Mouse (Mus musculus) retina, embryonic 14.5 days (tissue): ENCODE data around the gene Akap8.
A peak's percentile ranks its signal among the peaks of the same experiment; 100 is the strongest.

ENCODE experiments used
- DNase-seq: peaks from one replicate; pipeline ENCODE4 v3.0.0-alpha.2; 2015; ENCODE audit warnings: low spot score

Akap8 gene

DNA sequence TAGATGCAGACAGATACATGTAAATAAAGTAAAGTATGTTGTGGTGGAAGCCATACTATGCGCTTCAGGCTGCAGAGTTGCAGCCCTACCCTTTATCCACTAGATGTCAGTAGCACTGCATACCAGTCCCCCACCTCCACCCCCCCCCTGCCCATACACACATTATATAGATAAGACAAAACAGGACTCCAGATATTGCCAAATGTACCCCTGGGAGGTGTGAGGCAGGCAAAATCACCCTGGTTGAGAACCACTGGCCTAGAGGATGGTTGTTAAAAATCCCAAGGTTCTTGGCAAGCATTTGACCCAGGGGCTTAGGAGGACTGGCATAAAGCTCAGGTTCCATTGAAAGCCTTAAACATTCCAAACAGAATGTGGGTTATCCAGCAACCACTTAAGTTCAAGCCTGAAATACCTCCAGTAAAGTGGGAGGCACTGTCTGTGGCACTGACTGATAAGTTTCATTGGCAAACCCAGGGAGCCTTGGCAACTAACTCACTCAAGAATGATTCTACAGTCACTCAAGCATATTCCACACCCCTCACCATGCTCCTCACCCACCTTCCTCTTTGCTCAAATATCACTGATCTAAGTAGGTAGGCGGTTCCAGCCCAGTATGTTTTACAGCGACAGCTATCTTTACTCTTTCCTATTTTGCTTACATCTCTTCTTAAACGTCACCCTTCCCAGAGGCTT, 28.1 kb upstream of the Akap8 start:
- peak; percentile 77 for DNase-seq

DNA sequence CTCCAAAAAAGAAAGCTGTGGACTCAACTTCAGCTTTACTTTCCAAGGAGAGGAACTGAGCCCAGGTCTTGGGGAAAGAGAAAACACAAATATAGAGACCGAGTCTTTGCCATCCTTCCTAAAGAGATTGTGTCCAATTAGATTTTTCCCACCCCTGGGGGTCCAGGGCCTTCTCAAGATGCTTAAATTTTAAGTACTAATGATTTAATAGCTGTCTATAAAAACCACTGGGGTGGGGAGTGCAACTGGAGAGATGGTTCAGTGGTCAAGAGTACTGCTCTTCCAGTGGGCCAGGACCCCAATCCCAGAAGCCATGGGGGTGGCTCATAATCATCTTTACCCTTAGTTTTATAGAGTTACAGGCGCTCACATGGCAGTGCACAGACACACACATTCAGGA, 27.4 kb upstream of the Akap8 start:
- no peak for DNase-seq

DNA sequence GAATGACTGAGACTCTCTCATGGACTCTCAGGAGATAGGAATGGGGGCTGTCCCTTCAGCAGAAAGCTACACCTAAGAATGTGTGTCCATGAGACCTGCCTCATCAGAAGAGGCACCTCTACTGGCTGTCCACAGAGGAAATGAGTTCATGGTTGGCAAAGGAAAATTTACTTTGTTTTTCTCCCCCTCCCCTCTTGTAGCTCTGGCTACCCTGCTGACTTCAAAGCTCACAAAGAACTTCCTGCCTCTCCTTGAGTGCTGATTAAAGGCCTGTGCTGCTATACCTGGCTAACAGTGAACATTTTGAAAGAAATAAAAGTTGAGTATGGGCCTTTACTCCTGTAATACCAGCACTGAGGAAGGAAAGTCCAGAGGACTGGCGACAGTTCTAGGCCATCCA, 20.1 kb upstream of the Akap8 start:
- no peak for DNase-seq

DNA sequence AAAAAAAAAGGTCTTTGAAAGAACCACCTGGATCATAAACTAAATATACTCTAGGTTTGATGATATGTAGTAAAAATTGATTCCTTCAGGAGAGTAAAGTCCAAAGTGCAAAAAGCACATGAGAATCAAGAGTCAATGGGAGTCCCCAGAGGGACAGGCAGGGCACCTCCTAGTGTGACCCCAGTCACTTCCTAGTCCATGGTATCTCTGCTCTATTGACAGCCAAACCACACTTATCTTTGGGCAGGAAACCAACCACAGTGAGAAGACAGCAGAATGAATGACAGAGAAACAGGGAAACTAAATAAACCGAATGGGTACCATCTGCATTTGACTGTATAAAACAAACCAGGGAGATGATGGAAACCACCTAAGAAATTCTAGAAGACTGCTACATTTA, 19.1 kb upstream of the Akap8 start:
- DNase-seq, result no peak

DNA sequence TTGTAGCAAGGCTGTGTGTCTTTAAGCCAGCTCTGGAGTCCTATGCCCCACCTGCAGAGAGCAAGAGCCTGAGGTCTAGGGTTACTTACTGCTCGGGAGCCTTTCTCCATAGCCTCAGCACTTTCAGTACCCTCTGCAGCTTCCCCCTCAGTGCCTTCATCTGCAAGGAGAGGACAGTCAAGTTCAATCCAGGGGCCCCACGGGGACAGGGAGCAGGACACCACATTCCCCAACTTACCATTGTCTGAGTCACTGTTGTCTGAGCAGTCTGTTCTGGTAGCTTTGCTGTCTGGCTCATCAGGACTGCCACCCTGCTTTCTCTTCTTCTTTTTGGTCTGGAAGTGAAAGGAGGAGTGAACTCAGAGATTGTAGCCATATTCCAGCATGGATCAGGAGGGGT, 14.8 kb upstream of the Akap8 start:
- no peak for DNase-seq

DNA sequence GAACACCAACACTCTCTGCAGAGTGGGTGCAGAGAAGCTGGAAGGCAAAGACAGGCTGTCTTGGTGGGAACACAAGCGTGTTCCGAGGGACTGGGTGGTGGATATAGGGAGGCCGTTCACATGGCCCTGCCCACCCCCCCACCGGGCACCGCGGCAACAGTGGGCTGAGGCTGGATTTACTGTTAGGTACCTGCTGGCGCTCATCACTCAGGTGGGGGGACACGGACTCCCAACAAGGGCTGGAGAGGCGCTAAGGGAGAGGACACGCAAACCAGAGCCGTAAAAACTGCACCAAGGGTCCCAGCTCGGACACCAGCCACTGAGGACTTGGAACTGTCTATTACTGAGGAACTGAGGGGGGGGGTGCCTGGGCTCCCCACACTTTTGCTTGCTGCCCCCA, 13.9 kb upstream of the Akap8 start:
- DNase-seq, result no peak

DNA sequence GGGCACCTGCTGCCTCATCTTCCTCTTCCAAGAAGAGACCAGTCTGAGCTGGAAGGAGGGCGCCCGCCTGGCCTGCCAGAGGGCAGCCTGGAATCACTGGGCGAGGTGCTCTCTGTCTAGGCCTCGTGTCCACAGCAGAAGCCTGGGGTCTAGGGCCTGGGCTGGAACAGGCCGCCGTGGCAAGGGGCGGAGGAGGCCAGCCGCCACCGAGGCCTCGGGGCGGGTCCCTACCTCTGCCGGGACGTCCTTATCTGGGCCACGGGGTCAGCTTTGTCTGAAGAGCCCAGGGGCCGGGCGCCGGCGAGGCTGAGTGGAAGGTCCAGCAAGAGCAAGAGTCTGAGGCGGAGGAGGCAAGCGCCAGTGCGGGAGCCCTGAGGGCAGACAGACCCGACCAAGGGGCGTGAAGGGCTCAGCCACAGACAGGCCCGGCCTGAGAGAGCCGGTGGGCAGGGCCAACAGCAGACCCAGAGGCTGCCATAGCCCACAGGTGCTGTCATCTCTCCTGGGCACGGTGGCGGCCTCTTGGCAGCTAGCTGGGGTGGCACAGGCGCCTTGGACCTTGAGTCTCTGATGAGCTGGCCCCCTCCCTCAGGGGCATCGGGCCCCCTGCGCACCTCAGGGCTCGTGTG, 12.8 kb upstream of the Akap8 start:
- no peak for DNase-seq

DNA sequence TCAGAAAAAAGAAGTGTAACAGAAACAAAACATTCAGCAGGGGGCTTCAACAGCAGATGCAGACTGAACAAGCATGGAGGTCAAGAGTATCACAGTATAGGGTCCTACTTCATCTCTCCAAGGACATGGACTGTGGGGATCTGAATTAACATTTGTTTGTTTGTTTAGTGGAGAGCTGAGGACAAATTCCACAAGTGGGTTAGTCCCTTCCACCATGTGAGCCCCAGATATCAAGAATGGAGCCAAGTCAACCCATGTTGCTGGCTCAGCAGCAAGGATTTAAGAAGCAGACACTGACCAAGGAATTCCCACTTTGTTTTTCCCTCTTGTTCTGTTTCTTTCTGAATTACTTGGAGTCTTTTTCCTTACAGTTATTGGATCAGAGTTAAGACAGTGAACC, 6.5 kb upstream of the Akap8 start:
- DNase-seq, result no peak

DNA sequence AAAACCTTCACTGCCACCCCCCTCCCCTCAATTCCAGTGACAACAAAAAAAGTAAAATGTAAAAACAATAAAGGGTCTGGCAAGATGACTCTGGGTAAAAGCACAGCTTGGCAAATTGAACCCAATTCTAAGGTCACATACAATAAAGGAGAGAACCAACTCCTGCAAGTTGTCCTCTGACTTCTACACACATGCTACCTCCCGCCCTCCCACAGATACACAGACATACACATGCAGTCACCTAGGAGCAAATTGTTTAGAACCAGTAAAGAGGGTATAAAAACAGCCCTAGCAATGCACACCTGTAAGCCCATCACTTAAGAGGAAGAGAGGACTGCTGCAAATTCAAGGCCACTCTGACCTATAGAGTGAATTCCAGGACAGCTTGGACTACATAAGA, 1.8 kb upstream of the Akap8 start:
- DNase-seq, result no peak

DNA sequence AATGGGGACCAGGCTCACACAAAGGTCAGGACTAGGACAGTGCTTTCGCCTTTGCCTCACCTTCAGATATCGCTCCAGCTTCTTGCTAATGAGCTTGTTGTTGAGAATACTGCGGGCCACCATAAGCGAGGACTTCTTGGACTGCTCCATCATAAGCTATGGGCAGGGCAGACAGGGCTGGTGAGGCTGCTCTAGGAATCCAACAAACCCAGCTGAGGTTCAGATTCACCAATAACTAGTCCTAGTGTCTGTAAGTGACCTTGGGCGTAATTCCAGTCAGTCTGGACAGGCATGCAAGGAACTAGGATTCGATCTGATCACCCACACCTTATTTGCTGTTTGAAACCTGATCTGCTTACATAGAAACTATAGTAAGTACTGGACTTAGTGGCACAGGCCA, 798 bp upstream of the Akap8 start:
- no peak for DNase-seq

DNA sequence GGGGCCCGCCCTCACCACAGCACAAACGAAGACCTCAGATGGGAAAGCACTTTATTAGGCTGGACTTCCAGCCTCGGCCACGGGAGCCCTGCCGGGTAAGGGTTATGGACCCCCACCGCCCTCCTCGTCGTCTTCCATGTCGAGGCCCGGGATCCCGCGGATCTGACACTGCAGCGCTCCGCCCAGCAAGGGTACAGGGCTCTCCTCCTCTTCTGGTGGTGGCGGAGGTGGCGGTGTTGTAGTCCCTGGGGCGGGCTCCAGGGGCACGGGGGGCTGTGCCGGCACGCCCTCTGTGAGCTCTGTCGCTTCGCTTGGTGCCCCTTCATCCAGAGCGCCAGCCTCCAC, 324 bp upstream of the Akap8 start:
- no peak for DNase-seq

DNA sequence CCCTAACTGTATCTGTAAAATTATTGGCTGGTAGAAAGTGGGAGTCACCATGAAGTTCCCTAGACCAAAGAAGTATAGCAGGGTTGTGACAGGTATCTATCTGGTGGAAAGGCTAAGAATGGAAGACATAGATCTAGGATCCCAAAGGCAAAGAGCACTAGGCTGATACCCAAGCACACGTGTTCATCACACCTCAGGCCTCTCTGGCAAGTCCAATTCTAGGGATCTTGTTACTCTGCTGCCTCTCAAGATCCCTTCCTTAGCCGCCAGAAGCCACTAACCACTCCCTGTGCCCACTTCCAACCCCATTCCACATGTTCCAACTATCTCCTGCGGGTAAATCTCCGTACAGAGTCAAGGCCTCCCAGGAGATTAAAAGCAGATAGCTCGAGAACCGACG, 1.1 kb downstream of the Akap8 start:
- no peak for DNase-seq

DNA sequence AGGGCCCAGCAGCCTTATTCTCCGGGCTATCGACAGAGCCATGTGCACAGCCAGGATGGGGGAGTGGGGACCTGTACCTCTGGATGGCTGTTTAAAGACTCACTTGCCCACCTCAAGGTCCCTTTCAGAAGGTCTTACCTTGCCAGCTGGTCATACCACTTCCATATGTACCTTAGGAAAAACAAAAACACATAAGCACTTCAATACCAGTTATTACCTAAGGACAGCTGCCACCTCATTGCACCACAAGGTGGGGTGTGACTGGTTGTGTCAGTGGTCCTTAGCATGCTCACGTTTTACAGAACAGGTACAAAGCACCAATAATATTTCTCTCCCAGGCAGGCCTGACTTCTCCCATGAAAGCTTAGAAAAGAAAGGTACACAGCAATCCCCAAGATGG, 3.3 kb downstream of the Akap8 start:
- DNase-seq, result no peak

DNA sequence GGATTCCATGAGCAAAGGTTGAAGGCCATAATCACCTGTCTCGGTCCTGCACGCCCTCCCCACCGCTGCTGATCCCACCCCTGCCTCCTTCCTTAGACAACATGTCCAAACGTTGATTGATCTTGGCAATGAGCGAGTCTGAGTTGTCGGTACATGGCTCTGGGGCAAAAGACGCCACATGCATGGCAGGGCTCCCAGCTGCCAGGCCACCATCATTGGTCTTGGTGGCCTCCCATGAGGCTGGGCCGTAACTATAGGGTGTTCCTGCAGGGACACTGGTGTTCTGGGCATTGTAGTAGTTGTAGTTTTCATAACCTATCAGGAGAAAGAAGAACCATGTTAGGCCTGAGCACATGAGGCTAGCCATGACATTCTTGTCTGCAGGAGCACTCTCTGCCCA, 4.0 kb downstream of the Akap8 start:
- DNase-seq, result no peak

DNA sequence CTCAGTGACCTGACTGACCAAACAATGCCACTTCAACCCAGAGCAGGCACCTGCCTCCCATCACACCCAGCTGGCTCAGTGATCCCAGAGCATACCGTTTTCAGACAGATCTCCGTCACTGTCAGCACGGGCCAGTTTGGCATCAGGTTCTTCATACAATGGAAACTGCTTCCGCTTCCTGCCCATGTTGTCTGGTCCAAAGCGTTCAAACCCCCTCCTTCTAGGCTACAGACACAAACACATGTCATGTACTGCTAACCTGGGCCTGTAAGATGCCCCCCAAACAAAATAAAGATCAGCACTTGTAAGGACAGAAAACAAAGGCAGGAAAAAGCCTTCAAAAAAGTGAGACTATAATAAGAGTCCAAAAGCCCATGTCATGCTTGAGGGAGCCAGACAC, 5.5 kb downstream of the Akap8 start:
- no peak for DNase-seq

DNA sequence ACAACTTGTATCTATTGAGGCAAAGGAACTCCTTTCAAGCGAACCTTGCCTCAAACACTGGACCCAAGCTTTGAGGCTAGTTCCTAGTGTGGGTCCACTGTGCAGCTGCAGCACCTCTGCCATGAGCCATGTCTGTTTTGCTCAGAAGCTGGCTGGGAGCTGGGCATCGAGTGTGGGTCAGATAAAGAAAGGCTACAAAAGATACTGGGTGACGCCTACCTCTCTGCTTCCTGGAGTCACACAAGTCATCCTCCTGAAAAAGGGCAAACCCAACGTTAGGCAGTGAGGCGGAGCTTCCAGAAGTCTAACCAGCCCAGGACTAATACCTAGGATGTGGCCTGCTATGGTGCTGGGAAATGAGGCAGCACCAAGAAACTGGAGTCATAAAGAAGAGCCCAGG, 7.1 kb downstream of the Akap8 start:
- DNase-seq, result no peak

DNA sequence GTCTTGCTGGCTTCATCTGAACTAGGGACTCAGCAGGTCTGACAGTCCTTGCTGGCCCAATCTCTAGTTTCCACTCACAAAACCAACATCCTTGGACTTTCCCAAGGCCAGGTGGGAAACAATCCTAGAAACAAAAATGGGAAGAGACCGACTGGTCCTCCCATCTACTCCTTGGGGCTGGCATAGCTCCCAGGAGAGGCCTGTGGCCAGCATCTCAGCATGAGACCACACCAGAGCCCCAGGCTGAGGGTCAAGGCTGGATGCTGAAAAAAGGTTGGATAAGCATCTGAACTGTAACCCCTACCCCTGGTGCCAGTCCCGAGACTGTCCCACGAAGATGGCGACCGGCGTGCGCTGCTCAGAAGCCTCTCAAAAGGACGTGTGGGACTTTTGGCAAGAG, 8.2 kb downstream of the Akap8 start:
- DNase-seq, result no peak

DNA sequence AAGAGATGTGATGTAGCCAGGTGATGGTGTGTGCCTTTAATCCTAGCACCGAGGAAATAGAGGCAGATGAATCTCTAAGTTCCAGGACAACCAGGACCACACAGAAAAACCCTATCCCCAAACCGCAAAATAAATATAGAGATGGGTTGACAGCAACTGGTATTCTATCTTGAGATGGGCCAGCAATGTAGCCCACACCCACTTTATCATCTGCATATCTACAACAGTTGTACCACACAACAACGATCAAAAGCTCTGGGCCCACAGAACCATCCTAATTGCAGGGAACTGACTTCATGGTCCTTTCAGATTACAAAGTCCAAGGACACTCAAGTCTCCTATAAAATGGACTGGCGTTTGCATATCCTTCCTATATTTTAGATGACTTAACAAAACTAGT, 13.1 kb downstream of the Akap8 start:
- DNase-seq, result no peak

DNA sequence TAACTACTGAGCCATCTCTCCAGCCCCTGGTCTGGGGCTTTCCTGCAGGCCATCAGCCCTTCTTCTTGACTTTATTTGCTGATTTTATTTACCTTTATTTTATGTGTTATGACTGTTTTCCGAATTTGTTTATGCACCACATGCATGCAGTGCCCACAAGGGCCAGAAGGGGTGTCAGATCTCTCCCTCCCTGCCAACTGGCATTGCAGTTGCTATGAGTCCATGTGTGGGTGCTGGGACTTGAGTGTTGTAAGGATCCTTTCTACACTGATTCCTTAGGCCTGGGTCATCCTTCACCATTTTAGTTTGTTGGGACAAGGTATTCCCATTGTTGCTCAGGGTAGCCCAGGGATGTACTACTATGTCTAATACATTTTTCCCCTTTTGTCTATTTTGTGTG, 22.9 kb downstream of the Akap8 start:
- DNase-seq, result no peak

DNA sequence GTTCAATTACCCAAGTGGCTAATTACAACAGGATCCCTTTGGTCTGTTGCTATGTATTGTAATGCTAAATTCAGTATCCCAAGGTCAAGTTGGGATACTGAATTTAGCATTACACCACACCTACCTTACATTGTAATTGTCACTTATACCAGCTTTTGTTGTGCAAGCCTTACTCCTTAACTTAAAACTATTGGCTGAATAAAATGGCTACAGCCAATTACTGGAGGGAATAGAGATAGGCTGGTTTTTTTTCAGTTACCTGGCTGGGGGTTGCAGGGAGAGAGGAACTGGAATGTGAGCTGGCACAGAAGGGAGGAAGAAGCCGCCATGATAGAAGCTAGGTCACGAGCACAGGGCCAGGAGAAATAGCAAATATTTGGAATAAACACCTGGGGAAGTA, 25.1 kb downstream of the Akap8 start:
- DNase-seq, result no peak

DNA sequence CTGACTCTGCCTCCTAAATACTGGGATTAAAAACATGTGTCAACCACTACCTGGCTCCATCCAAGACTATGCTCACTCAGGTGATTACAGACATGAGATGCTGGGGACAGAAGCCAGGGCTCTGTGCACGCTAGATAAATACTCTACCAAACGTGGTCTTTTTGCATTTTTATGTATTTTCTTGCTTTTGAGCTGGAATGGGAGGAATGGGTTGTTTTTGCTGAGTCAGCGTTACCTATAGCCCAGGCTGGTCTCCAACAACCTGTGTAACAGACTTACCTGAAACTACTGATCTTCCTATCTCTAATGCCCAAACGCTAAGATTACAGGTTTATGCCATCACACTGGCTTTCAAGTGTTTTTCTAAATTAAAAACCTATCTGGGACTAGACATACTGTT, 25.9 kb downstream of the Akap8 start:
- DNase-seq, result no peak

DNA sequence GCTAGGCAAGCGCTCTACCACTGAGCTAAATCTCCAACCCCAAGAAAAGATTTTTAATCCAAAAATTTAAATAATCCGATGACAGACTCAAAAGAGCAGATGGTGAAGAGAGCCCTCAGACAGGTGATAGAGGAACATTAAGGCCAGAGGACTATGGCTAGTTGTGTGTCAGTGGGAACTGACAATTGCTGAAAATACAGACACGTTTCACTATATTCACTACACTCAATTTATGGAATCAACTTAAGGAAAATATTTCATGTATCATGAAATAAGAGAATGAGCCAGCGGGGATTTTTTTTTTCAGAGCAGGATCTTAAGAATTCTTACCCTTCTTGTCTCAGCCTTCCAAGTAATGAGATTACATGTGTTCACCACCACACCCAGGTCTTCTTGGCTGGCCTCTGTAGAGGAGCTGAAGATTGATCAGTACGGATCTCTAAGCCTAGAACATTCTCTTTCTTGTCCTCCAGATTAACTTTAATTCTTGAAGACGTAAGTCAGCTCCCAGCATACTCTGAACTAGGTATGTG, 35.8 kb downstream of the Akap8 start:
- no peak for DNase-seq

DNA sequence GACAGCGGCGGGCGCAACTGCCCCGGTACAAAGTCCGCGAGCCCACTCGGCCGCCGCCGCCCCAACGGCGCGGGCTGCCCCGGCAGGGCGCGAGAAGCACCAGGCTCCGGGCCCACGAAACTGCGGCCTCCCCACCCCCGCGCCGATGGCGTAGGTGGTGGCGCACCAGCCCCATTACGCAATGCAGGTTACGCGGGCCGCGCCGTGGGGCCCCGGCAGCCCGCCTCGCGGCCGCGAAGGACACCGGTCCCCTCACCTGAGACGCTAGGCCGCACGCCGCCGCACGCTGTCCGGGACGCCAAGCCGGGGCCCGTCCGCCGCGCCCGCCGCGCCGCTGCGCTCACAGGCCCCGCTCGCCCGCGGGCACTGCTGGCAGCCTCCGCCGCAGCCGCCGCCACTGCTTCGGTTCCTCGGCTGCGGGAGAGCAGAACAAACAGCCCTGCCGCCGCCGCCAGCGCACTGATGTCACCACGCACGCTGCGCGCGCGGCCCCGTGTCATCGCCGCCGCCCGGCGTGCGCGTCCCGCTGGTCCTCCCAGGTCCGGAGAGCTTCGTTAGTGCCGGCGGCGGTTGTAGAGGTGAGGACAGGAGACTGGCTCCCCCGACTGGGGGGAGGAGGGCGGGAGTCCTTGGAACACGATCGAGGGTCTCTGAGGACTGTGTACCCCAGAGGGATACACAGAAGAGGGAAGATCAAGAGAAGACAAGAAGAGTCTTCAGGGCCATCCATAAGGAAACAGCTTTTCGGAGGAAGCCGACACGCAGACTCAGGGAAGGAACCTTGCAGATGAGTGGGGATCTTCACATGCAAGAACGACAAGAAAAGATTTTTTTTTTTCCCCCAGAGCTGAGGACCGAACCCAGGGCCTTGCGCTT, 36.5 kb downstream of the Akap8 start, which contains the start of gene Brd4:
Brd4 (minus strand) TSS at position 461 of the 876 bp plus-strand sequence.
- DNase-seq, result peak; percentile 93
